8 mouse cellular contexts compared by ENCODE assay signal in genomic region chr4:141429847-141430246, GRCm38 (mm10). TPM values are rescaled to one million over a fixed set of nuclear protein-coding genes. Genes with fewer than 3 reads are reported as not detected.
DNase-seq lines count a peak whose midpoint lies in the region; ATAC-seq and TF ChIP-seq lines count a peak whose summit lies in the region.
"Had no signal": no experiment of that assay in that cellular context is flagged by ENCODE, and none has a peak within 500 bp of the region (broad histone marks: within the 10 kb centered on the region; RNA-seq: fewer than 3 reads in every experiment).

No protein-coding gene starts in this region.

- TF ChIP-seq CTCF in ES-Bruce4 (IDR thresholded peaks at IDR 0.05; ENCODE audit: low read depth, low read length): peak; percentile 86

- no peaks in the 10 kb centered on the region for H3K27me3 ChIP-seq in kidney, embryonic 16.5 days (ENCODE audit: insufficient read depth, low read length)
- no peaks in the 10 kb centered on the region for H3K27me3 ChIP-seq in ES-Bruce4 (ENCODE audit: control insufficient read depth, insufficient read depth, low read length, poor library complexity, severe bottlenecking)
- no peaks in the 10 kb centered on the region for H3K27me3 ChIP-seq in midbrain, embryonic 15.5 days (replicated peaks)

- no peak overlapping the region for H3K9ac ChIP-seq in kidney, embryonic 16.5 days (replicated peaks; ENCODE audit: low read length)
- no peak overlapping the region for H3K9ac ChIP-seq in ES-Bruce4 (ENCODE audit: low read depth, poor library complexity, severe bottlenecking)
- H3K9ac ChIP-seq in midbrain, embryonic 15.5 days: no peak overlapping the region
- H3K9ac ChIP-seq: hindbrain, embryonic 15.5 days had no signal

- peaks cover 19% of the 10 kb centered on the region for H3K4me1 ChIP-seq in kidney, embryonic 16.5 days (ENCODE audit: insufficient read depth, low read length)
- H3K4me1 ChIP-seq in ES-Bruce4 (ENCODE audit: control insufficient read depth, insufficient read depth, low read length): peaks cover 3% of the 10 kb centered on the region
- peaks cover 15% of the 10 kb centered on the region for H3K4me1 ChIP-seq in midbrain, embryonic 15.5 days

- WGBS in kidney, embryonic 16.5 days: 52% methylated on average over 9 of the region's 9 CpGs
- 47% methylated on average over 9 of the region's 9 CpGs for WGBS in midbrain, embryonic 15.5 days

- no peak for ATAC-seq in kidney, embryonic 16.5 days (ENCODE audit: low FRiP score, low TSS enrichment)
- ATAC-seq in midbrain, embryonic 15.5 days (replicated peaks): no peak

- TF ChIP-seq EP300 in ES-Bruce4 (IDR thresholded peaks at IDR 0.05; ENCODE audit: insufficient read depth, low read depth, low read length): no peak

- H3K4me3 ChIP-seq in kidney, embryonic 16.5 days (ENCODE audit: low read length): no peak overlapping the region
- H3K4me3 ChIP-seq in ES-Bruce4 (ENCODE audit: low read depth, low read length): no peak overlapping the region
- H3K4me3 ChIP-seq in midbrain, embryonic 15.5 days: no peak overlapping the region
- H3K4me3 ChIP-seq: hindbrain, embryonic 15.5 days had no signal

- no peaks in the 10 kb centered on the region for H3K36me3 ChIP-seq in kidney, embryonic 16.5 days (ENCODE audit: insufficient read depth, low read length)
- H3K36me3 ChIP-seq in ES-Bruce4 (ENCODE audit: control insufficient read depth, insufficient read depth, low read length, poor library complexity, severe bottlenecking): no peaks in the 10 kb centered on the region
- no peaks in the 10 kb centered on the region for H3K36me3 ChIP-seq in midbrain, embryonic 15.5 days (replicated peaks)
- H3K36me3 ChIP-seq: hindbrain, embryonic 15.5 days had no signal

- TF ChIP-seq POLR2A in ES-Bruce4 (IDR thresholded peaks at IDR 0.05; ENCODE audit: insufficient read depth, low read length): no peak

- no peaks in the 10 kb centered on the region for H3K9me3 ChIP-seq in kidney, embryonic 16.5 days (ENCODE audit: low read length)
- no peaks in the 10 kb centered on the region for H3K9me3 ChIP-seq in ES-Bruce4 (replicated peaks; ENCODE audit: control insufficient read depth, insufficient read depth, low read length, poor library complexity, severe bottlenecking)
- no peaks in the 10 kb centered on the region for H3K9me3 ChIP-seq in midbrain, embryonic 15.5 days
- H3K9me3 ChIP-seq: hindbrain, embryonic 15.5 days had no signal

- H3K27ac ChIP-seq in kidney, embryonic 16.5 days (ENCODE audit: low read length): no peak overlapping the region
- H3K27ac ChIP-seq in ES-Bruce4 (ENCODE audit: insufficient read depth, low read length): no peak overlapping the region
- no peak overlapping the region for H3K27ac ChIP-seq in midbrain, embryonic 15.5 days
- H3K27ac ChIP-seq: hindbrain, embryonic 15.5 days had no signal

- DNase-seq in kidney, adult 18-20 months: peak; percentile 72
- peak; percentile 85 for DNase-seq in ZHBTc4 (ENCODE audit: low read depth, low spot score)
- peak; percentile 74 for DNase-seq in kidney, adult 9 months
- no peak for DNase-seq in urinary bladder, adult 18-20 months (ENCODE audit: low spot score in 2 of 2)

- no peak overlapping the region for H3K4me2 ChIP-seq in kidney, embryonic 16.5 days (replicated peaks; ENCODE audit: low read depth, low read length)
- no peak overlapping the region for H3K4me2 ChIP-seq in midbrain, embryonic 15.5 days
- H3K4me2 ChIP-seq: hindbrain, embryonic 15.5 days had no signal

RNA-seq across cellular contexts. Expression of gene Srarp, which starts 6.1 kb away (rescaled TPM):
- not detected in 2 replicates for polyA plus RNA-seq in kidney, embryonic 16.5 days (2015; fragmentation: Nextera tagmentation; extraction: Ambion mirVana)
- polyA plus RNA-seq in ES-Bruce4 (2011; ENCODE audit: insufficient read depth, insufficient read length, low read depth, missing spikeins): not detected in 2 replicates
- 0.32 and 0.50 TPM in 2 replicates for polyA plus RNA-seq in midbrain, embryonic 15.5 days (2015; fragmentation: Nextera tagmentation; extraction: Ambion mirVana)

RNA-seq across cellular contexts. Expression of gene Hspb7, which starts 9.3 kb away (rescaled TPM):
- 0.58 and 0.80 TPM in 2 replicates for polyA plus RNA-seq in kidney, embryonic 16.5 days (2015; fragmentation: Nextera tagmentation; extraction: Ambion mirVana)
- 0.40 TPM in 1 of 2 replicates, not detected in the other for polyA plus RNA-seq in ES-Bruce4 (2011; ENCODE audit: insufficient read depth, insufficient read length, low read depth, missing spikeins)
- 0.14 TPM in 1 of 2 replicates, not detected in the other for polyA plus RNA-seq in midbrain, embryonic 15.5 days (2015; fragmentation: Nextera tagmentation; extraction: Ambion mirVana)
- polyA plus RNA-seq: hindbrain, embryonic 15.5 days had no signal

RNA-seq across cellular contexts. Expression of gene Clcnkb, which starts 14.0 kb away (rescaled TPM):
- polyA plus RNA-seq in kidney, embryonic 16.5 days (2015; fragmentation: Nextera tagmentation; extraction: Ambion mirVana): 34.2 and 48.4 TPM in 2 replicates
- 1.0 and 1.5 TPM in 2 replicates for polyA plus RNA-seq in ES-Bruce4 (2011; ENCODE audit: insufficient read depth, insufficient read length, low read depth, missing spikeins)
- polyA plus RNA-seq in midbrain, embryonic 15.5 days (2015; fragmentation: Nextera tagmentation; extraction: Ambion mirVana): not detected in 2 replicates
- polyA plus RNA-seq: hindbrain, embryonic 15.5 days had no signal

RNA-seq across cellular contexts. Expression of gene Zbtb17, which starts 14.6 kb away (rescaled TPM):
- 41.7 and 43.1 TPM in 2 replicates for polyA plus RNA-seq in kidney, embryonic 16.5 days (2015; fragmentation: Nextera tagmentation; extraction: Ambion mirVana)
- 16.4 and 17.1 TPM in 2 replicates for polyA plus RNA-seq in ES-Bruce4 (2011; ENCODE audit: insufficient read depth, insufficient read length, low read depth, missing spikeins)
- polyA plus RNA-seq in midbrain, embryonic 15.5 days (2015; fragmentation: Nextera tagmentation; extraction: Ambion mirVana): 49.4 and 49.7 TPM in 2 replicates

RNA-seq across cellular contexts. Expression of gene Clcnka, which starts 31.3 kb away (rescaled TPM):
- 14.7 and 17.8 TPM in 2 replicates for polyA plus RNA-seq in kidney, embryonic 16.5 days (2015; fragmentation: Nextera tagmentation; extraction: Ambion mirVana)
- not detected in 2 replicates for polyA plus RNA-seq in ES-Bruce4 (2011; ENCODE audit: insufficient read depth, insufficient read length, low read depth, missing spikeins)
- polyA plus RNA-seq in midbrain, embryonic 15.5 days (2015; fragmentation: Nextera tagmentation; extraction: Ambion mirVana): 0.06 TPM in 1 of 2 replicates, not detected in the other

Comparison
In these comparisons a context has a peak if more than half of its experiments do, and no peak if none do; other contexts are left out.
1. DNase-seq: peak in kidney, adult 18-20 months (single experiment), ZHBTc4 (single experiment) and kidney, adult 9 months (single experiment); none in urinary bladder, adult 18-20 months (0 of 2).
2. RNA of gene Clcnkb, which starts 14.0 kb away (polyA plus RNA-seq): 34.2 to 48.4 TPM in kidney, embryonic 16.5 days; 1.0 to 1.5 TPM in ES-Bruce4 and not detected in midbrain, embryonic 15.5 days; every median in the first group is over 10 times any median in the second.